ENCODE assay signal across 19 mouse cellular contexts in the genomic region with DNA sequence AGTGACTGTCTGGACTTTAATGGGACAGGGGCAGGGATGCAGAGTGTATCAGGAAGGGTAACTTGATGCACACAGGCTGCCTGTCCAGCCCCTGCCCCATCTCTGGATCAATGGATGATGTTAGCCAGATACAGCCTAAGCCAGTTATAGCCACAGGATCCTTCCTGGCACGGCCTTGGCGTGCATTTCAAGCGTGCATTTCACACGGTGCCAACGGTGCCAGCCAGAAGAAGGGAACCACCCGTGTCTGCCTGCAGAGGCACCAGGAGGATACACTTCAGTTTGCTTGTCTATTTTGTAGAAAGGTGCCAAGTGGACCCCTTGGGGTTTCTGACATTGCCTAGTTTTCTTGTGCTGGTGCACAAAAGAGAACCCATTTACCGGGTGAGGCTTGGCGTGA. TPM values are rescaled to one million over a fixed set of nuclear protein-coding genes. Genes with fewer than 3 reads are reported as not detected.
DNase-seq lines count a peak whose midpoint lies in the region; ATAC-seq and TF ChIP-seq lines count a peak whose summit lies in the region.
"Had no signal": no experiment of that assay in that cellular context is flagged by ENCODE, and none has a peak within 500 bp of the region (broad histone marks: within the 10 kb centered on the region; RNA-seq: fewer than 3 reads in every experiment).

No protein-coding gene starts in this region.

- H3K9ac ChIP-seq in embryonic facial prominence, embryonic 14.5 days (ENCODE audit: low read depth, low read length), result 0 out of 2 replicates have a peak overlapping the region, but pooled peaks have one; percentile 74
- no peak overlapping the region for H3K9ac ChIP-seq in limb, embryonic 13.5 days
- H3K9ac ChIP-seq: heart, embryonic 12.5 days had no signal

- peak overlapping the region; percentile 99; the same call in 1 of the 2 replicates for H3K27ac ChIP-seq in gastrocnemius, adult 2 months
- 0 out of 2 replicates have a peak overlapping the region, but pooled peaks have one; percentile 12 for H3K27ac ChIP-seq in brown adipose tissue, adult 24 weeks (replicated peaks; ENCODE audit: low read depth, low read length)
- H3K27ac ChIP-seq in embryonic facial prominence, embryonic 14.5 days (replicated peaks; ENCODE audit: low read depth, low read length), result no peak overlapping the region
- H3K27ac ChIP-seq in limb, embryonic 13.5 days, result no peak overlapping the region
- H3K27ac ChIP-seq: hindbrain, postnatal 0 days had no signal

- intact Hi-C loops in gastrocnemius, adult 2 months (cut with DNase I), result no loop called here

- H3K4me3 ChIP-seq in gastrocnemius, adult 2 months, result peak overlapping the region; percentile 0; the same call in 1 of the 2 replicates
- no peak overlapping the region for H3K4me3 ChIP-seq in brown adipose tissue, adult 24 weeks (ENCODE audit: insufficient read depth, low read depth, low read length)
- H3K4me3 ChIP-seq in embryonic facial prominence, embryonic 14.5 days (ENCODE audit: low read depth, low read length), result no peak overlapping the region
- H3K4me3 ChIP-seq in limb, embryonic 13.5 days, result no peak overlapping the region
- H3K4me3 ChIP-seq: heart, embryonic 12.5 days had no signal

- 80% methylated on average over 8 of the region's 8 CpGs for whole genome bisulfite sequencing in embryonic facial prominence, embryonic 14.5 days
- WGBS in limb, embryonic 13.5 days, result 85% methylated on average over 8 of the region's 8 CpGs

- H3K36me3 ChIP-seq in embryonic facial prominence, embryonic 14.5 days (ENCODE audit: control insufficient read depth, insufficient read depth, low read length), result no peaks in the 10 kb centered on the region
- peaks cover 18% of the 10 kb centered on the region for H3K36me3 ChIP-seq in limb, embryonic 13.5 days
- H3K36me3 ChIP-seq: heart, embryonic 12.5 days had no signal

- TF ChIP-seq CTCF in gastrocnemius, adult 2 months (IDR thresholded peaks at IDR 0.05), result no peak

- H3K4me1 ChIP-seq in brown adipose tissue, adult 24 weeks (ENCODE audit: control insufficient read depth, insufficient read depth, insufficient read length, low read length), result peaks cover 10% of the 10 kb centered on the region; the same call in 1 of the 2 replicates
- peaks cover 45% of the 10 kb centered on the region for H3K4me1 ChIP-seq in embryonic facial prominence, embryonic 14.5 days (ENCODE audit: control insufficient read depth, insufficient read depth, low read length)
- H3K4me1 ChIP-seq in limb, embryonic 13.5 days, result peaks cover 63% of the 10 kb centered on the region

- DNase-seq in gastrocnemius, adult 2 months, result no peak
- no peak for DNase-seq in gastrocnemius, adult 18-20 months (ENCODE audit: low spot score)
- DNase-seq in embryonic facial prominence, embryonic 14.5 days (ENCODE audit: low spot score), result no peak
- DNase-seq in adrenal gland, postnatal 25 days, result no peak
- DNase-seq in thymus, postnatal 25 days, result no peak
- no peak for DNase-seq in lung, adult 18-20 months
- DNase-seq: adrenal gland, adult 2 months; adrenal gland, postnatal 36 days; cerebellum, adult 11 months; cerebellum, adult 8-10 months; cerebellum, postnatal 14 days; gastrocnemius, postnatal 14 days; heart, postnatal 36 days; kidney, adult 11 months had no signal

- ATAC-seq in embryonic facial prominence, embryonic 14.5 days (ENCODE audit: low read depth), result no peak
- no peak for ATAC-seq in limb, embryonic 13.5 days (ENCODE audit: low FRiP score, low read depth)
- ATAC-seq: forebrain, embryonic 14.5 days; hindbrain, postnatal 0 days had no signal

- no peaks in the 10 kb centered on the region for H3K9me3 ChIP-seq in embryonic facial prominence, embryonic 14.5 days (ENCODE audit: control insufficient read depth, low read length)
- no peaks in the 10 kb centered on the region for H3K9me3 ChIP-seq in limb, embryonic 13.5 days
- H3K9me3 ChIP-seq: heart, embryonic 12.5 days had no signal

- no peaks in the 10 kb centered on the region for H3K27me3 ChIP-seq in embryonic facial prominence, embryonic 14.5 days (replicated peaks; ENCODE audit: control insufficient read depth, insufficient read depth, low read length)
- no peaks in the 10 kb centered on the region for H3K27me3 ChIP-seq in limb, embryonic 13.5 days

- no peak overlapping the region for H3K4me2 ChIP-seq in embryonic facial prominence, embryonic 14.5 days (ENCODE audit: low read depth, low read length)
- H3K4me2 ChIP-seq in limb, embryonic 13.5 days (replicated peaks), result peak overlapping the region; percentile 94
- H3K4me2 ChIP-seq: heart, embryonic 12.5 days had no signal

RNA-seq across cellular contexts. Expression of a gene that starts 4.8 kb away (rescaled TPM):
- 10 to 100 TPM; 12.2 to 15.3 TPM for total RNA-seq in gastrocnemius, adult 2 months (2021)
- total RNA-seq in gastrocnemius, adult 18-20 months (2021), result 10 to 100 TPM in 1 of 2 experiments, 1 to 10 TPM in 1; 9.3 to 11.7 TPM
- 4.5 and 7.1 TPM in 2 replicates for polyA plus RNA-seq in brown adipose tissue, adult 24 weeks (2012; ENCODE audit: insufficient read depth, insufficient read length, missing spikeins)
- polyA plus RNA-seq in embryonic facial prominence, embryonic 14.5 days (2014; fragmentation: Nextera tagmentation; extraction: Ambion mirVana), result 25.8 and 30.4 TPM in 2 replicates
- polyA plus RNA-seq in limb, embryonic 13.5 days (2015; fragmentation: Nextera tagmentation; extraction: Ambion mirVana), result 64.7 and 74.1 TPM in 2 replicates
- 17.6 and 22.6 TPM in 2 replicates for total RNA-seq in adrenal gland, postnatal 25 days (2021)

RNA-seq across cellular contexts. Expression of a gene that starts 14.8 kb away (rescaled TPM):
- total RNA-seq in gastrocnemius, adult 2 months (2021), result 10 to 100 TPM; 13.7 to 16.3 TPM
- 10 to 100 TPM; 15.6 to 15.7 TPM for total RNA-seq in gastrocnemius, adult 18-20 months (2021)
- polyA plus RNA-seq in brown adipose tissue, adult 24 weeks (2012; ENCODE audit: insufficient read depth, insufficient read length, missing spikeins), result 8.7 and 13.1 TPM in 2 replicates
- polyA plus RNA-seq in embryonic facial prominence, embryonic 14.5 days (2014; fragmentation: Nextera tagmentation; extraction: Ambion mirVana), result 13.6 and 14.1 TPM in 2 replicates
- polyA plus RNA-seq in limb, embryonic 13.5 days (2015; fragmentation: Nextera tagmentation; extraction: Ambion mirVana), result 12.4 and 12.8 TPM in 2 replicates
- total RNA-seq in adrenal gland, postnatal 25 days (2021), result 24.3 and 31.3 TPM in 2 replicates

RNA-seq across cellular contexts. Expression of a gene that starts 16.2 kb away (rescaled TPM):
- total RNA-seq in gastrocnemius, adult 2 months (2021), result 1 to 10 TPM in 1 of 2 experiments, under 1 TPM in 1; 0.84 to 1.1 TPM
- 1 to 10 TPM; 1.2 to 1.9 TPM for total RNA-seq in gastrocnemius, adult 18-20 months (2021)
- not detected in 2 replicates for polyA plus RNA-seq in brown adipose tissue, adult 24 weeks (2012; ENCODE audit: insufficient read depth, insufficient read length, missing spikeins)
- 5.8 and 7.0 TPM in 2 replicates for polyA plus RNA-seq in embryonic facial prominence, embryonic 14.5 days (2014; fragmentation: Nextera tagmentation; extraction: Ambion mirVana)
- polyA plus RNA-seq in limb, embryonic 13.5 days (2015; fragmentation: Nextera tagmentation; extraction: Ambion mirVana), result 6.9 and 7.4 TPM in 2 replicates
- total RNA-seq in adrenal gland, postnatal 25 days (2021), result 1.2 and 5.1 TPM in 2 replicates

RNA-seq across cellular contexts. Expression of a gene that starts 16.2 kb away (rescaled TPM):
- under 1 TPM in 1 of 2 experiments, not detected in 1; 0.11 TPM for total RNA-seq in gastrocnemius, adult 2 months (2021)
- total RNA-seq in gastrocnemius, adult 18-20 months (2021), result under 1 TPM in 1 of 2 experiments, not detected in 1; 0.14 TPM
- polyA plus RNA-seq in brown adipose tissue, adult 24 weeks (2012; ENCODE audit: insufficient read depth, insufficient read length, missing spikeins), result not detected in 2 replicates
- polyA plus RNA-seq in embryonic facial prominence, embryonic 14.5 days (2014; fragmentation: Nextera tagmentation; extraction: Ambion mirVana), result 3.1 and 6.3 TPM in 2 replicates
- 3.7 and 3.8 TPM in 2 replicates for polyA plus RNA-seq in limb, embryonic 13.5 days (2015; fragmentation: Nextera tagmentation; extraction: Ambion mirVana)
- total RNA-seq in adrenal gland, postnatal 25 days (2021), result 0.61 and 1.2 TPM in 2 replicates
- total RNA-seq: gastrocnemius, postnatal 14 days had no signal

RNA-seq across cellular contexts. Expression of a gene that starts 18.7 kb away (rescaled TPM):
- total RNA-seq in gastrocnemius, adult 2 months (2021), result 10 to 100 TPM; 43.3 to 45.6 TPM
- total RNA-seq in gastrocnemius, adult 18-20 months (2021), result 10 to 100 TPM; 46.4 to 46.7 TPM
- polyA plus RNA-seq in brown adipose tissue, adult 24 weeks (2012; ENCODE audit: insufficient read depth, insufficient read length, missing spikeins), result 62.1 and 70.3 TPM in 2 replicates
- polyA plus RNA-seq in embryonic facial prominence, embryonic 14.5 days (2014; fragmentation: Nextera tagmentation; extraction: Ambion mirVana), result 61.8 and 82.1 TPM in 2 replicates
- polyA plus RNA-seq in limb, embryonic 13.5 days (2015; fragmentation: Nextera tagmentation; extraction: Ambion mirVana), result 161 and 169 TPM in 2 replicates
- total RNA-seq in adrenal gland, postnatal 25 days (2021), result 92.3 and 118 TPM in 2 replicates

Comparison
In these comparisons a context has a peak if more than half of its experiments do, and no peak if none do; other contexts are left out.
1. H3K27ac ChIP-seq: peak in gastrocnemius, adult 2 months (single experiment) and brown adipose tissue, adult 24 weeks (single experiment); none in embryonic facial prominence, embryonic 14.5 days (single experiment) and limb, embryonic 13.5 days (single experiment).